22 mouse cellular contexts compared by ENCODE assay signal in genomic region chr14:46172875-46173324, GRCm38 (mm10).
A peak's percentile ranks its signal among the peaks of the same experiment; 100 is the strongest.
DNase-seq lines count a peak whose midpoint lies in the region; ATAC-seq lines count a peak whose summit lies in the region.
"Had no signal": no experiment of that assay in that cellular context is flagged by ENCODE, and none has a peak within 500 bp of the region (broad histone marks: within the 10 kb centered on the region; RNA-seq: fewer than 3 reads in every experiment).

No protein-coding gene starts in this region.

- H3K27me3 ChIP-seq in forebrain, embryonic 16.5 days (replicated peaks; ENCODE audit: control insufficient read depth, insufficient read depth, low read length), result no peaks in the 10 kb centered on the region
- no peaks in the 10 kb centered on the region for H3K27me3 ChIP-seq in forebrain, embryonic 11.5 days (ENCODE audit: control insufficient read depth, insufficient read depth, low read length)
- no peaks in the 10 kb centered on the region for H3K27me3 ChIP-seq in neural tube, embryonic 11.5 days (ENCODE audit: control insufficient read depth, insufficient read depth, low read length)
- no peaks in the 10 kb centered on the region for H3K27me3 ChIP-seq in neural tube, embryonic 15.5 days (replicated peaks)
- H3K27me3 ChIP-seq: CH12.LX; liver, embryonic 13.5 days had no signal

- no peaks in the 10 kb centered on the region for H3K4me1 ChIP-seq in forebrain, embryonic 16.5 days (replicated peaks; ENCODE audit: control insufficient read depth, insufficient read depth, low read length)
- no peaks in the 10 kb centered on the region for H3K4me1 ChIP-seq in forebrain, embryonic 11.5 days (replicated peaks; ENCODE audit: control insufficient read depth, insufficient read depth, low read length)
- 0 out of 2 replicates have a peak, but pooled peaks cover 3% of the 10 kb centered on the region for H3K4me1 ChIP-seq in neural tube, embryonic 11.5 days (ENCODE audit: control insufficient read depth, insufficient read depth, low read length)
- H3K4me1 ChIP-seq in neural tube, embryonic 15.5 days, result no peaks in the 10 kb centered on the region
- H3K4me1 ChIP-seq: heart, embryonic 10.5 days; liver, embryonic 13.5 days; midbrain, embryonic 12.5 days had no signal

- H3K36me3 ChIP-seq in forebrain, embryonic 16.5 days (ENCODE audit: control insufficient read depth, insufficient read depth), result no peaks in the 10 kb centered on the region
- no peaks in the 10 kb centered on the region for H3K36me3 ChIP-seq in forebrain, embryonic 11.5 days (ENCODE audit: control insufficient read depth, insufficient read depth, low read length)
- H3K36me3 ChIP-seq in neural tube, embryonic 11.5 days (ENCODE audit: control insufficient read depth, insufficient read depth, low read length), result no peaks in the 10 kb centered on the region
- H3K36me3 ChIP-seq in neural tube, embryonic 15.5 days, result no peaks in the 10 kb centered on the region
- H3K36me3 ChIP-seq: heart, embryonic 10.5 days; hindbrain, embryonic 12.5 days; liver, embryonic 13.5 days; midbrain, embryonic 12.5 days had no signal

- H3K9me3 ChIP-seq in forebrain, embryonic 16.5 days (ENCODE audit: control insufficient read depth, low read length), result no peaks in the 10 kb centered on the region
- H3K9me3 ChIP-seq in forebrain, embryonic 11.5 days (ENCODE audit: control insufficient read depth, low read length), result no peaks in the 10 kb centered on the region
- H3K9me3 ChIP-seq in neural tube, embryonic 11.5 days (ENCODE audit: control insufficient read depth, low read length), result no peaks in the 10 kb centered on the region
- H3K9me3 ChIP-seq in neural tube, embryonic 15.5 days (replicated peaks), result no peaks in the 10 kb centered on the region
- H3K9me3 ChIP-seq: heart, embryonic 10.5 days; hindbrain, embryonic 12.5 days; liver, embryonic 13.5 days; midbrain, embryonic 12.5 days had no signal

- H3K4me3 ChIP-seq in forebrain, embryonic 16.5 days (replicated peaks; ENCODE audit: low read length), result no peak overlapping the region
- no peak overlapping the region for H3K4me3 ChIP-seq in forebrain, embryonic 11.5 days (ENCODE audit: low read depth, low read length)
- no peak overlapping the region for H3K4me3 ChIP-seq in neural tube, embryonic 11.5 days (ENCODE audit: low read depth, low read length)
- no peak overlapping the region for H3K4me3 ChIP-seq in neural tube, embryonic 15.5 days (replicated peaks)
- H3K4me3 ChIP-seq: erythroblast, embryonic 14.5 days; heart, embryonic 10.5 days; hindbrain, embryonic 12.5 days; left cerebral cortex, adult 2 months; liver, embryonic 13.5 days; midbrain, embryonic 12.5 days had no signal

- no peak for DNase-seq in forebrain, embryonic 11.5 days (ENCODE audit: low spot score)
- DNase-seq in neural tube, embryonic 11.5 days (ENCODE audit: low spot score), result no peak
- peak; percentile 29 for DNase-seq in embryo, embryonic 9.5 days (ENCODE audit: extremely low spot score)
- DNase-seq in retina, embryonic 14.5 days (ENCODE audit: low spot score), result peak; percentile 74
- DNase-seq in right cerebral cortex, postnatal 36 days (ENCODE audit: low spot score in 2 of 2), result no peak
- DNase-seq in layer of hippocampus, postnatal 36 days, result no peak
- DNase-seq: cerebellum, adult 8-10 months; heart, postnatal 10 days; kidney, adult 8-10 months; kidney, postnatal 36 days; liver, embryonic 13.5 days; thymus, postnatal 25 days had no signal

- H3K9ac ChIP-seq in forebrain, embryonic 16.5 days (replicated peaks; ENCODE audit: low read depth, low read length), result no peak overlapping the region
- H3K9ac ChIP-seq in forebrain, embryonic 11.5 days (ENCODE audit: low read length), result no peak overlapping the region
- H3K9ac ChIP-seq in neural tube, embryonic 11.5 days (ENCODE audit: low read length), result no peak overlapping the region
- H3K9ac ChIP-seq in neural tube, embryonic 15.5 days (replicated peaks), result no peak overlapping the region
- H3K9ac ChIP-seq: hindbrain, embryonic 12.5 days; liver, embryonic 13.5 days; midbrain, embryonic 12.5 days had no signal

- WGBS in forebrain, embryonic 16.5 days, result 11% methylated on average over 6 of the region's 6 CpGs
- WGBS in forebrain, embryonic 11.5 days, result 31% methylated on average over 6 of the region's 6 CpGs
- WGBS in neural tube, embryonic 11.5 days, result 17% methylated on average over 6 of the region's 6 CpGs
- 10% methylated on average over 6 of the region's 6 CpGs for WGBS in neural tube, embryonic 15.5 days

- no peak overlapping the region for H3K27ac ChIP-seq in forebrain, embryonic 16.5 days (ENCODE audit: low read length)
- H3K27ac ChIP-seq in forebrain, embryonic 11.5 days (ENCODE audit: low read depth, low read length), result no peak overlapping the region
- no peak overlapping the region for H3K27ac ChIP-seq in neural tube, embryonic 11.5 days (ENCODE audit: low read depth, low read length)
- no peak overlapping the region for H3K27ac ChIP-seq in neural tube, embryonic 15.5 days (replicated peaks)
- H3K27ac ChIP-seq: heart, embryonic 10.5 days; hindbrain, embryonic 12.5 days; left cerebral cortex, adult 2 months; liver, embryonic 13.5 days; macrophage; midbrain, embryonic 12.5 days had no signal

- no peak overlapping the region for H3K4me2 ChIP-seq in forebrain, embryonic 16.5 days (ENCODE audit: low read length)
- H3K4me2 ChIP-seq in forebrain, embryonic 11.5 days (ENCODE audit: low read depth, low read length, severe bottlenecking), result no peak overlapping the region
- H3K4me2 ChIP-seq in neural tube, embryonic 11.5 days (ENCODE audit: low read depth), result no peak overlapping the region
- no peak overlapping the region for H3K4me2 ChIP-seq in neural tube, embryonic 15.5 days
- H3K4me2 ChIP-seq: hindbrain, embryonic 12.5 days; liver, embryonic 13.5 days; midbrain, embryonic 12.5 days had no signal

- peak; percentile 62 for ATAC-seq in forebrain, embryonic 16.5 days
- no peak for ATAC-seq in forebrain, embryonic 11.5 days (replicated peaks; ENCODE audit: low FRiP score)
- ATAC-seq in neural tube, embryonic 11.5 days (ENCODE audit: insufficient read depth, low FRiP score, low TSS enrichment), result peak; percentile 41; the same call in 1 of the 2 replicates
- ATAC-seq in neural tube, embryonic 15.5 days (ENCODE audit: low FRiP score), result no peak
- ATAC-seq: inflammation-experienced regulatory T-cells, adult 6 months had no signal

Comparison
In these comparisons a context has a peak if more than half of its experiments do, and no peak if none do; other contexts are left out.
1. ATAC-seq: peak in forebrain, embryonic 16.5 days (single experiment) and neural tube, embryonic 11.5 days (single experiment); none in forebrain, embryonic 11.5 days (single experiment) and neural tube, embryonic 15.5 days (single experiment).
2. DNase-seq: peak in embryo, embryonic 9.5 days (single experiment) and retina, embryonic 14.5 days (single experiment); none in forebrain, embryonic 11.5 days (single experiment), neural tube, embryonic 11.5 days (single experiment), right cerebral cortex, postnatal 36 days (0 of 2) and layer of hippocampus, postnatal 36 days (0 of 2).